Mouse (Mus musculus) testis, adult 2 months (tissue): Measurements from ENCODE around the gene Sac3d1.

Experiments used
- CTCF ChIP-seq: fragments of 200-500 bp; IDR thresholded peaks from 2 replicates; pipeline ENCODE4 v1.5.1; 2012; ENCODE audit warnings: low read depth, mild to moderate bottlenecking, inconsistent platforms, low read length, moderate library complexity; ENCODE audit not compliant: control insufficient read depth, insufficient read depth, insufficient replicate concordance
- POLR2A ChIP-seq: fragments of 200-500 bp; IDR thresholded peaks from 2 replicates; pipeline ENCODE4 v1.6.1; 2012; ENCODE audit warnings: low read depth, mild to moderate bottlenecking, inconsistent platforms, low read length, moderate library complexity; ENCODE audit not compliant: control insufficient read depth

DNA sequence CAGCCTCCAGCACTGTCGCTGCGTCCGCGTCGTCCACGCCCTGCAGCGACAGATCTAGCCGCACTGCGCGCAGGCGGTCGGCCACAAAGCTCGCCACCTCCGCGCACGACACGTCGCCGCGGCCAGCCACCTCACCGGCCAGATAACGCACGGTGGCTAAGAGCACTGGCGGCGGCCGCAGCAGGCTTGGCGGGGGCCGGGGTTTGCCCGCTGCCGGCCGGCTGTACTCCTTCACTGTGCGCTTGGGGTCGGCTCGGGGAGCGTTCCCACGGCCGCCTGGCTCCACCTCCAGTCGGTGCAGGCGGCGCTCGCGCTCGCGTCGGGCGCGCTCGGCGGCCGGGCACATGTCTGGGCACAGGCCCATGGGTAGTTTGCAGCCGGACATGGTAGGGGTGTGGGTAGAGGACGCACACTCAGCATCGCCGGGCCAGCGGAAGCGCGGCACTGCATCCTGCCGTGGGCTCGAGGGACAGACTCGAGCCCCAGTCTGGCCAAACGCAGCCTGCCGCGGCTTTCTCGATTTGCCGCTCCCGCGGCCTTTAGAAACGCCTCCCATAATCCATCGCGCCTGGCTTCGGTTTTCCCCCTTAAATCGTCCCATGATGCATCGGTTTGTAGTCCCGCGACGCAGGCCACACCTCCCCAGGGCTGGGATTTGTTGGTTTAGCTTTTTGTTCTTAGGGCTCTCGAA is at the start of gene Sac3d1:
- TF ChIP-seq POLR2A (peak; percentile 74), CTCF (no peak)
